12 mouse cellular contexts compared by ENCODE assay signal in genomic region chr12:9576043-9576538, GRCm38 (mm10). TPM values are rescaled to one million over a fixed set of nuclear protein-coding genes. Genes with fewer than 3 reads are reported as not detected.
DNase-seq lines count a peak whose midpoint lies in the region; ATAC-seq and TF ChIP-seq lines count a peak whose summit lies in the region.
"Had no signal": no experiment of that assay in that cellular context is flagged by ENCODE, and none has a peak within 500 bp of the region (broad histone marks: within the 10 kb centered on the region; RNA-seq: fewer than 3 reads in every experiment).

No protein-coding gene starts in this region.

- WGBS in lung, postnatal 0 days, result 10% methylated on average over 18 of the region's 18 CpGs
- WGBS in intestine, embryonic 14.5 days, result 2% methylated on average over 18 of the region's 18 CpGs
- WGBS in stomach, embryonic 15.5 days, result 5% methylated on average over 18 of the region's 18 CpGs

- intact Hi-C loops in gastrocnemius, adult 2 months (cut with DNase I), result no loop called here
- intact Hi-C loops in gastrocnemius, postnatal 36 days (cut with DNase I), result no loop called here
- intact Hi-C loops in left cerebral cortex, postnatal 36 days (cut with DNase I), result no loop called here

- no peak for TF ChIP-seq EP300 in lung, postnatal 0 days (IDR thresholded peaks at IDR 0.05)

- no peaks in the 10 kb centered on the region for H3K36me3 ChIP-seq in lung, postnatal 0 days (ENCODE audit: insufficient read depth, low read length)
- no peaks in the 10 kb centered on the region for H3K36me3 ChIP-seq in intestine, embryonic 14.5 days (ENCODE audit: control insufficient read depth, insufficient read depth, low read length)
- H3K36me3 ChIP-seq in stomach, embryonic 15.5 days, result no peaks in the 10 kb centered on the region
- H3K36me3 ChIP-seq: liver, embryonic 13.5 days had no signal

- DNase-seq in gastrocnemius, adult 2 months, result no peak
- no peak for DNase-seq in gastrocnemius, postnatal 36 days
- DNase-seq in lung, postnatal 0 days (ENCODE audit: low spot score), result no peak
- no peak for DNase-seq in lung, adult 18-20 months
- peak; percentile 73 for DNase-seq in intestine, embryonic 14.5 days (ENCODE audit: low spot score)
- DNase-seq in left cerebral cortex, postnatal 36 days (ENCODE audit: low spot score in 2 of 2), result no peak
- DNase-seq: cerebellum, adult 2 months; kidney, adult 11 months; liver, embryonic 13.5 days had no signal

- H3K27ac ChIP-seq in gastrocnemius, adult 2 months, result peak overlapping the region; percentile 85
- no peak overlapping the region for H3K27ac ChIP-seq in lung, postnatal 0 days (ENCODE audit: low read length)
- peak overlapping the region; percentile 22; the same call in 1 of the 2 replicates for H3K27ac ChIP-seq in intestine, embryonic 14.5 days (ENCODE audit: low read depth)
- peak overlapping the region; percentile 31 for H3K27ac ChIP-seq in stomach, embryonic 15.5 days
- H3K27ac ChIP-seq: liver, embryonic 13.5 days had no signal

- H3K4me3 ChIP-seq in gastrocnemius, adult 2 months, result peak overlapping the region; percentile 72
- H3K4me3 ChIP-seq in lung, postnatal 0 days (ENCODE audit: low read depth, low read length), result peak overlapping the region; percentile 49
- peak overlapping the region; percentile 55 for H3K4me3 ChIP-seq in intestine, embryonic 14.5 days (ENCODE audit: low read depth, low read length)
- peak overlapping the region; percentile 55 for H3K4me3 ChIP-seq in stomach, embryonic 15.5 days (replicated peaks)
- H3K4me3 ChIP-seq: liver, embryonic 13.5 days; myocyte had no signal

- no peaks in the 10 kb centered on the region for H3K9me3 ChIP-seq in lung, postnatal 0 days (ENCODE audit: low read length)
- no peaks in the 10 kb centered on the region for H3K9me3 ChIP-seq in intestine, embryonic 14.5 days (ENCODE audit: control insufficient read depth, low read length)
- no peaks in the 10 kb centered on the region for H3K9me3 ChIP-seq in stomach, embryonic 15.5 days
- H3K9me3 ChIP-seq: liver, embryonic 13.5 days had no signal

- TF ChIP-seq CTCF in gastrocnemius, adult 2 months (IDR thresholded peaks at IDR 0.05), result no peak
- no peak for TF ChIP-seq CTCF in lung, postnatal 0 days (IDR thresholded peaks at IDR 0.05)

- no peak overlapping the region for H3K9ac ChIP-seq in lung, postnatal 0 days (replicated peaks; ENCODE audit: low read depth)
- peak overlapping the region; percentile 65 for H3K9ac ChIP-seq in intestine, embryonic 14.5 days (ENCODE audit: low read length)
- H3K9ac ChIP-seq in stomach, embryonic 15.5 days, result peak overlapping the region; percentile 69; the same call in 1 of the 2 replicates
- H3K9ac ChIP-seq: liver, embryonic 13.5 days had no signal

- H3K27me3 ChIP-seq in lung, postnatal 0 days (replicated peaks; ENCODE audit: insufficient read depth, low read length), result peaks cover 56% of the 10 kb centered on the region
- peaks cover 94% of the 10 kb centered on the region for H3K27me3 ChIP-seq in intestine, embryonic 14.5 days (replicated peaks; ENCODE audit: control insufficient read depth, insufficient read depth, low read length)
- peaks cover 46% of the 10 kb centered on the region for H3K27me3 ChIP-seq in stomach, embryonic 15.5 days (replicated peaks)

- H3K4me1 ChIP-seq in lung, postnatal 0 days (ENCODE audit: insufficient read depth, low read depth, low read length), result 0 out of 2 replicates have a peak, but pooled peaks cover 9% of the 10 kb centered on the region
- peaks cover 5% of the 10 kb centered on the region for H3K4me1 ChIP-seq in intestine, embryonic 14.5 days (replicated peaks; ENCODE audit: control insufficient read depth, insufficient read depth, low read length)
- peaks cover 17% of the 10 kb centered on the region for H3K4me1 ChIP-seq in stomach, embryonic 15.5 days
- H3K4me1 ChIP-seq: liver, embryonic 13.5 days had no signal

- H3K4me2 ChIP-seq in lung, postnatal 0 days (replicated peaks; ENCODE audit: low read depth, low read length), result peak overlapping the region; percentile 72
- peak overlapping the region; percentile 62 for H3K4me2 ChIP-seq in intestine, embryonic 14.5 days (ENCODE audit: low read length)
- H3K4me2 ChIP-seq in stomach, embryonic 15.5 days, result peak overlapping the region; percentile 67
- H3K4me2 ChIP-seq: liver, embryonic 13.5 days had no signal

- no peak for ATAC-seq in lung, postnatal 0 days
- ATAC-seq in intestine, embryonic 14.5 days (replicated peaks; ENCODE audit: low FRiP score, low TSS enrichment, low read depth), result no peak
- no peak for ATAC-seq in stomach, embryonic 15.5 days (ENCODE audit: insufficient read depth, low FRiP score, low read depth)
- ATAC-seq in cerebellum, adult (ENCODE audit: insufficient number of reproducible peaks, low FRiP score, low TSS enrichment), result no peak

RNA-seq across cellular contexts. Expression of gene Osr1, which starts 6.2 kb away (rescaled TPM):
- 1 to 10 TPM; 2.7 to 4.2 TPM for total RNA-seq in gastrocnemius, adult 2 months (2021)
- 1 to 10 TPM; 2.0 to 2.5 TPM for total RNA-seq in gastrocnemius, postnatal 36 days (2021)
- polyA plus RNA-seq in lung, postnatal 0 days (2015; fragmentation: Nextera tagmentation; extraction: Ambion mirVana), result 8.2 and 10.8 TPM in 2 replicates
- polyA plus RNA-seq in intestine, embryonic 14.5 days (2014; fragmentation: Nextera tagmentation; extraction: Ambion mirVana), result 52.3 and 55.6 TPM in 2 replicates
- polyA plus RNA-seq in stomach, embryonic 15.5 days (2015; fragmentation: Nextera tagmentation; extraction: Ambion mirVana), result 45.5 and 47.2 TPM in 2 replicates
- total RNA-seq in left cerebral cortex, postnatal 36 days (2021), result 1 to 10 TPM; 1.8 to 3.5 TPM
